12 mouse cellular contexts compared by ENCODE assay signal in genomic region chr7:66248270-66248669, GRCm38 (mm10).
A peak's percentile ranks its signal among the peaks of the same experiment; 100 is the strongest.
DNase-seq lines count a peak whose midpoint lies in the region; ATAC-seq lines count a peak whose summit lies in the region.
"Had no signal": no experiment of that assay in that cellular context is flagged by ENCODE, and none has a peak within 500 bp of the region (broad histone marks: within the 10 kb centered on the region; RNA-seq: fewer than 3 reads in every experiment).

No protein-coding gene starts in this region.

- H3K4me1 ChIP-seq in hindbrain, embryonic 10.5 days (replicated peaks), result peaks cover 33% of the 10 kb centered on the region
- peaks cover 9% of the 10 kb centered on the region for H3K4me1 ChIP-seq in hindbrain, embryonic 11.5 days (replicated peaks; ENCODE audit: control insufficient read depth, insufficient read depth, low read length)
- peaks cover 10% of the 10 kb centered on the region; the same call in 1 of the 2 replicates for H3K4me1 ChIP-seq in forebrain, embryonic 11.5 days (replicated peaks; ENCODE audit: control insufficient read depth, insufficient read depth, low read length)
- H3K4me1 ChIP-seq in hindbrain, embryonic 15.5 days (replicated peaks), result peaks cover 21% of the 10 kb centered on the region
- peaks cover 22% of the 10 kb centered on the region for H3K4me1 ChIP-seq in midbrain, embryonic 13.5 days (replicated peaks)

- no peak for DNase-seq in hindbrain, embryonic 10.5 days (ENCODE audit: low spot score)
- DNase-seq in hindbrain, embryonic 11.5 days (ENCODE audit: low spot score), result no peak
- peak; percentile 39 for DNase-seq in forebrain, embryonic 11.5 days (ENCODE audit: low spot score)
- no peak for DNase-seq in adrenal gland, postnatal 14 days
- DNase-seq in ovary, adult 18-20 months (ENCODE audit: low spot score), result no peak
- no peak for DNase-seq in cerebellum, adult 8-10 months
- DNase-seq: lung, postnatal 10 days had no signal

- H3K36me3 ChIP-seq in hindbrain, embryonic 10.5 days, result no peaks in the 10 kb centered on the region
- no peaks in the 10 kb centered on the region for H3K36me3 ChIP-seq in hindbrain, embryonic 11.5 days (ENCODE audit: control insufficient read depth, insufficient read depth, low read length)
- no peaks in the 10 kb centered on the region for H3K36me3 ChIP-seq in forebrain, embryonic 11.5 days (ENCODE audit: control insufficient read depth, insufficient read depth, low read length)
- H3K36me3 ChIP-seq in hindbrain, embryonic 15.5 days, result no peaks in the 10 kb centered on the region
- H3K36me3 ChIP-seq in midbrain, embryonic 13.5 days, result no peaks in the 10 kb centered on the region
- H3K36me3 ChIP-seq: embryonic facial prominence, embryonic 15.5 days; limb, embryonic 12.5 days had no signal

- peak overlapping the region; percentile 88 for H3K27ac ChIP-seq in hindbrain, embryonic 10.5 days
- no peak overlapping the region; the same call in 1 of the 2 replicates for H3K27ac ChIP-seq in hindbrain, embryonic 11.5 days (ENCODE audit: low read depth, low read length)
- no peak overlapping the region for H3K27ac ChIP-seq in forebrain, embryonic 11.5 days (ENCODE audit: low read depth, low read length)
- H3K27ac ChIP-seq in hindbrain, embryonic 15.5 days (replicated peaks), result peak overlapping the region; percentile 74
- H3K27ac ChIP-seq in midbrain, embryonic 13.5 days, result peak overlapping the region; percentile 73; the same call in 1 of the 2 replicates
- H3K27ac ChIP-seq: embryonic facial prominence, embryonic 15.5 days; kidney, postnatal 0 days had no signal

- peaks cover 9% of the 10 kb centered on the region; the same call in 1 of the 2 replicates for H3K27me3 ChIP-seq in hindbrain, embryonic 10.5 days (ENCODE audit: insufficient read depth, poor library complexity, severe bottlenecking)
- H3K27me3 ChIP-seq in hindbrain, embryonic 11.5 days (ENCODE audit: control insufficient read depth, insufficient read depth, low read length), result no peaks in the 10 kb centered on the region
- no peaks in the 10 kb centered on the region for H3K27me3 ChIP-seq in forebrain, embryonic 11.5 days (ENCODE audit: control insufficient read depth, insufficient read depth, low read length)
- no peaks in the 10 kb centered on the region for H3K27me3 ChIP-seq in hindbrain, embryonic 15.5 days
- no peaks in the 10 kb centered on the region for H3K27me3 ChIP-seq in midbrain, embryonic 13.5 days
- H3K27me3 ChIP-seq: embryonic facial prominence, embryonic 15.5 days; limb, embryonic 12.5 days had no signal

- ATAC-seq in hindbrain, embryonic 11.5 days (ENCODE audit: low FRiP score), result no peak
- ATAC-seq in forebrain, embryonic 11.5 days (replicated peaks; ENCODE audit: low FRiP score), result no peak
- 0 out of 2 replicates have a peak, but pooled peaks have one; percentile 1 for ATAC-seq in hindbrain, embryonic 15.5 days (ENCODE audit: low FRiP score, low read depth)
- no peak for ATAC-seq in midbrain, embryonic 13.5 days

- no peak overlapping the region for H3K4me3 ChIP-seq in hindbrain, embryonic 10.5 days
- H3K4me3 ChIP-seq in hindbrain, embryonic 11.5 days (ENCODE audit: low read depth, low read length), result no peak overlapping the region
- no peak overlapping the region for H3K4me3 ChIP-seq in forebrain, embryonic 11.5 days (ENCODE audit: low read depth, low read length)
- H3K4me3 ChIP-seq in hindbrain, embryonic 15.5 days, result no peak overlapping the region
- no peak overlapping the region for H3K4me3 ChIP-seq in midbrain, embryonic 13.5 days (replicated peaks)
- H3K4me3 ChIP-seq: embryonic facial prominence, embryonic 15.5 days; limb, embryonic 12.5 days had no signal

- H3K9me3 ChIP-seq in hindbrain, embryonic 10.5 days, result no peaks in the 10 kb centered on the region
- H3K9me3 ChIP-seq in hindbrain, embryonic 11.5 days (ENCODE audit: control insufficient read depth, low read length), result no peaks in the 10 kb centered on the region
- H3K9me3 ChIP-seq in forebrain, embryonic 11.5 days (ENCODE audit: control insufficient read depth, low read length), result no peaks in the 10 kb centered on the region
- no peaks in the 10 kb centered on the region for H3K9me3 ChIP-seq in hindbrain, embryonic 15.5 days
- no peaks in the 10 kb centered on the region for H3K9me3 ChIP-seq in midbrain, embryonic 13.5 days
- H3K9me3 ChIP-seq: embryonic facial prominence, embryonic 15.5 days; limb, embryonic 12.5 days had no signal

- H3K9ac ChIP-seq in hindbrain, embryonic 11.5 days (ENCODE audit: low read depth, low read length), result no peak overlapping the region
- no peak overlapping the region for H3K9ac ChIP-seq in forebrain, embryonic 11.5 days (ENCODE audit: low read length)
- no peak overlapping the region for H3K9ac ChIP-seq in hindbrain, embryonic 15.5 days
- H3K9ac ChIP-seq in midbrain, embryonic 13.5 days (replicated peaks), result no peak overlapping the region
- H3K9ac ChIP-seq: embryonic facial prominence, embryonic 15.5 days; limb, embryonic 12.5 days had no signal

- no peak overlapping the region for H3K4me2 ChIP-seq in hindbrain, embryonic 11.5 days (replicated peaks; ENCODE audit: low read depth, low read length)
- H3K4me2 ChIP-seq in forebrain, embryonic 11.5 days (ENCODE audit: low read depth, low read length, severe bottlenecking), result no peak overlapping the region
- no peak overlapping the region for H3K4me2 ChIP-seq in hindbrain, embryonic 15.5 days
- no peak overlapping the region for H3K4me2 ChIP-seq in midbrain, embryonic 13.5 days (replicated peaks)
- H3K4me2 ChIP-seq: embryonic facial prominence, embryonic 15.5 days; limb, embryonic 12.5 days had no signal

Comparison
In these comparisons a context has a peak if more than half of its experiments do, and no peak if none do; other contexts are left out.
1. H3K27ac ChIP-seq: peak in hindbrain, embryonic 10.5 days (single experiment), hindbrain, embryonic 15.5 days (single experiment) and midbrain, embryonic 13.5 days (single experiment); none in hindbrain, embryonic 11.5 days (single experiment) and forebrain, embryonic 11.5 days (single experiment).